Mouse (Mus musculus): ENCODE data around the gene Cyld.

The Cyld gene

GRCm38 (mm10) chr8:88793324-88793722 lies 96.5 kb downstream of the Cyld start:
- no peak for DNase-seq

- DNase-seq = peak; percentile 83
These were observed 97.2 kb downstream of the Cyld start for GRCm38 (mm10) chr8:88793746-88794614.

DNA sequence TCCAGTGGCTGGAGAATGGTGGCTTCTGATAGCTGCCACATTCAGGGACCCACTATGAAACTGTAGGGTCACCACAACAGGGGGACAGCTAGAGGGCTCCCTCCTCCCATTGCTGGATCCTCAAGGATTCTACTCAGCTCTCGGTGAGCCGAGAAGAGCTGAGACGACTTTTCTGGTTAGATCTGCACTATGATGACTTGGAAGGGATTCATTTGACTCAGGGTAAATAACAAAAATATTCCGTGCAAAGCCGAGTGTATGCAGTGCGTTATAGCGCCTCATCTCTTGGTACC lies 97.7 kb downstream of the Cyld start:
- peak; percentile 78 for DNase-seq

DNA sequence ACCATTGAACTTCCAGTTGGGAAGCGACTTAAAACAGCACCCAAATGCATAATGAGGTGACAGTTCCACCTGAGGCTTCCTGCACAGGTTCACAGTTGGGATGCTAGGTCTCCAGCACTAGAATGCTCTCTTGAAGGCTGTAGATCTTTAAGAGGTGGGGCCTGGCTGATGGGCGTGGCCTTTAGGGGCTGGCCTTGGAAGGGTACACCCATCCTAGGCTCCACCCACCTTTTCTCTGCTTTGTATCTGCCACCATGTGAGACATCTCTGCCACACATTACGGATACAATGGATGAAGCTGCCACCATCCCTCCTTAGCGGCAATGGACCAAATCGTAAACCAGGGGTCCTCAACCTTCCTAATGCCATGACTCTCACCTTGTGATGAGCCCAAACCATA lies 99.1 kb downstream of the Cyld start:
- peak; percentile 83 for DNase-seq

- peak; percentile 76 for DNase-seq
These were observed 99.8 kb downstream of the Cyld start for GRCm38 (mm10) chr8:88796651-88797050.

Data from heart, adult 11 months (tissue).